Mouse (Mus musculus): ENCODE measurements around the gene Fam129a.

- TF ChIP-seq CTCF (IDR thresholded peaks at IDR 0.05; ENCODE audit: control insufficient read depth, insufficient read depth, insufficient read length) (no peak), MAX (IDR thresholded peaks at IDR 0.05) (no peak), CEBPB (IDR thresholded peaks at IDR 0.05; ENCODE audit: low read depth) (no peak), MYOG (IDR thresholded peaks at IDR 0.05; ENCODE audit: control insufficient read depth, extremely low read depth, insufficient read length) (no peak)
These were observed 99.1 kb downstream of the Fam129a start for GRCm38 (mm10) chr1:151670006-151670591.

Data from C2C12 (cell line).